Mouse (Mus musculus): ENCODE measurements around the gene Evi2a.

Evi2a gene

DNA sequence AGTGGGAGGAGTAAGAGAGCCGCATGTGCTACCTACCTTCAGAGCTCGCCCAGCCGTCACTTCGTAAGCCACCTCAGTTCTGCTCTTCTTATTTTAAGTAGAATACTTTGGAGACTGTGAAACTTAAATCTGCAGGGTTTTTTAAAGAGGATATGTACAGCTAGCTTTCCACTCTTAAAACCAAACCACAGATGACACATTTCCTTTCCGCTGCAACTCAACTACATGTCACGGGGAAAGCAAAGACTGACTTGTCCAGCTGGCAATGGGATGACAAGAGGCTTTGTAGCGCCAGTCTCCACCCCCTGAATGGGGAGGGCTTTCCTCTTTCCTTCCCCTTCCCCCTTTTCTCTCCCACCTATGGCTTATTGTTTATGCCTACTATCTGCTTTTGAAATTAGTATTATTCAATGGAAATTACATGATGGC is at the start of gene Evi2a, which contains the start of gene Evi2:
TSS of gene Evi2a (minus strand) at position 277 of the 429 bp plus-strand sequence.
TSS of gene Evi2 (minus strand) at position 257 of the 429 bp plus-strand sequence.
- DNase-seq (ENCODE audit: low spot score) = no peak

DNA sequence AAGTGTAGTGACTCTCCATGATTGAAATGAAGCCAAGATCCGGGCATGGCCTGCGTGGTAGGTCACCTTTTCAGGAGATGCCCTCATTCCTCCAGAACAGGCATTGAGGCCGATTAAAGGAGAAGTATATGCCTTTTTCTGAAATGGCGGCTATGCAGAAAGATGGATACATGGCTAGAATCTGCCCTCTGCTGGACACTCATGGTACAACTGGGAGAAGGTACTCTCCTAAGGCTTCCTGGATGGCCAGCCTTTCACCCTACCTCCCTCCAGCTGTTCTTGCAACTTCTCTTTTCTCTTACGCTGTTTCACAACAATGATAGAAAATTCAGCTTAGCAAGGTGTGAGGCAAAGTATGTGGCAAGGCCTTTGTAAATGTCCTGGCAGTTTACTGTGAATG is 47.3 kb upstream of the Evi2a start:
- peak; percentile 79 for DNase-seq (ENCODE audit: low spot score)

DNA sequence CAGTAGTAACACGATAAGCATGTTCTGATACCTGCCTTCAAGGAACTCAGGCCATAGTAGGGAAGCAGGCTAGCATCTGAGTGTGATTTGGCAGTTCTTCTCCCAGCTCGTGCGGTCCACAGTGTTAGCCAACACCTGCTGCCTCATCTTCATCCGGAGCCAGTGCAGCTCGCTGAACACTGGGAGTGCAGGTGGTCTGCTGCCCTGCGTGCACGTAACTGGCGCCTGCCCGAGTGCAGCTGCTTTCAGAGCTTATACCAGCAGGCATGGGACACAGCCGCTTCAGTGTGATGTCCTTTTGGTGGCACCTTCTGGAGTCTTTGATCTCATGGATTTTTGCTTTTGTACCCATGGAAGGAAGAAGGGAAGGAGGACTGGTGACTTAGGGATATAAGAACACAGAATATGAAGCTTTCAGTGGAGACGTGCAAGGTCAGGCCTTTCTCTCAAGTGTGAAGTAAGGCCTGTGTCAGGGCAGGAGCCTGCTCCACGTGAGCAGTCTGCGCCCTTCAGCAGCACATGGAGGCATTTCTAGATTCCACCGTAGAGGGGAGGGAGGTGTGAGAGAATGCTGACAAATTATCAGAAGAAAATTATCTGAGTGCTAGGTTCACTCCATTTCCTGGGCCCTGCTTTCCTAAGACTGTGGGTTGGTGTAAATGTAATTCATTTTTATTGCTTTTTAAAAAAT is 45.1 kb upstream of the Evi2a start:
- no peak for DNase-seq (ENCODE audit: low spot score)

DNA sequence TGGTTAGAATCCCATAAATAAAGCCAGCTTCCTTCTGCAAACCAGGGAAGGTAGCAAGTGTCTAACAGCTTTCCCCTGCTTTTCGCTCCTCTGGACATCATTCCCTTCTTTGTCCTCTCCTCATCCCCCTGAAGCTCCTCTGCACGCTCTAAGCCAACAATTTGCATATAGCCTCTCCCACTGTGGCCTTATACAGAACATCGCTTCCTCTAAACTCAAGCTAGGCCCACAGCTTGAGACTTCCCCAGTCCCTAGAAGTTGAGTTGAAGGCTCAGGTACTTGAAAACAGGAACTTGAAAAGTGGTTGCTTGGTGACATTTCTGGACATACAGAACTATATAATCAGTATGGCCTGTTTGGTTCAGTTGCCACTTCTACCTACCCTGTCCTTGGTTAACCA is 43.4 kb upstream of the Evi2a start:
- DNase-seq (ENCODE audit: low spot score) = no peak

DNA sequence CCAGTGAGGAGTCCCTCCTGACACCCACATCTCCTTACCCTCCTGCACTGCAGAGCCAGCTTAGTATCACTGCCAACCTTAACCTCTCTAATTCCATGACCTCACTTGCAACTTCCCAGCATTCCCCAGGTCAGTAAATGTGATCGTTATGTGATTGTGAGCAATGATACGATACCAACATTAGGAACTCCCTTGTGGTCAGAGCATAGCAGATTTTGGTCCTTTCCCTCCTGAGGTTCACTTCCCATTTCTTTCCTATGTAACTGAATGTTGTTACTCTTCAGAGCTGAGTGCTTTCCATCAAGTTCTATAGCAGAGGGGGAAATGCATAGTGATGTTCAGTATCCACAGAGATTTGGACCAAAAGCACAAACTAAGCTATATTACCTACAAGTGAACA is 39.9 kb upstream of the Evi2a start:
- DNase-seq (ENCODE audit: low spot score) = no peak

DNA sequence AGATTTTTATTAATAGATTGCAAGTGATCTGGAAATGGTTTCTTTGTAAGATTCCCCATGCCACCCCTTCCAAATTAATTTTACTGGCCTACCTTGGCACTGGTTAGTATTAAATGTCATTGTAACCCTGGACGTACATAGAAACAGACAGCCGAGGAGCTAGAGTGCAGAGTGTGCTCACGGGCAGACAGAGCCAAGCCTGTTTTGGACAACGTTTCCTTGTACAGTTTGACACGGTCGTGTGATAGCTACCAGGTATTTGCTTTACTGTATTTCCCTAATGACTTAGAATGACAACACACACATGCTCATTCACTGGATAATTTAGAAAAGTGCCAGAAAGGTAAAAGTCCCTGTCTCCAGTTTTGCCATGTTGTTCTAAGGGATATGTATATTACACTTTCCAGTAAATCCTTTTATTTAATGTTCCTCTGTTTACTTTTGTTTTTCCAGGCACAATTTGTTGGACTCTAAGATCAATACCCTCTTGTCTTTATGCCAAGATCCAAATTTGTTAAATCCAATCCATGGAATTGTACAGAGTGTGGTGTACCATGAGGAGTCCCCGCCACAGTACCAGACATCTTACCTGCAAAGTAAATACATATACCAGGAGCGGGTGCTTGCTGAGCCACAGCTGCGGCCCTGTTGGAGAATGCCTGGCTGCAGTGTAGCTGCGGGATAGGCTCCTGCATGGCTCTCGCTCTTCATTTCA is 37.9 kb upstream of the Evi2a start:
- no peak for DNase-seq (ENCODE audit: low spot score)

DNA sequence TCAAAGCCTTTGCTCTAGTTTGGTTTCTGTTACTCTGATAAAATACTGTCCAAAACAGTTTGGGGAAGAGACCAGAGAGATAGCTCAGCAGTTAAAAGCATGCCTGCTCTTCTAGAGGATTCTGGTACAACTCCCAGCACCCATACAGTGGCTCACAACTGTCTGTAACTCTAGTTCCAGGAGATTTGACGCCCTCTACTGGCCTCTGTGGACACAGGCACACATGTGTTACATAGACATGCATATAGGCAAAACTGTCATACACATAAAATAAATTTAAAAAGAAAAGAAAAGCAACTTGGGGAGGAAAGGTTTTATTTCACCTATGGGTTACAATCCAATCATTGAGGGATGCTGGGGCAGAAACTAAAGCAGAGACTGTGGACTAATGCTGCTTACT is 36.5 kb upstream of the Evi2a start:
- DNase-seq (ENCODE audit: low spot score) = no peak

DNA sequence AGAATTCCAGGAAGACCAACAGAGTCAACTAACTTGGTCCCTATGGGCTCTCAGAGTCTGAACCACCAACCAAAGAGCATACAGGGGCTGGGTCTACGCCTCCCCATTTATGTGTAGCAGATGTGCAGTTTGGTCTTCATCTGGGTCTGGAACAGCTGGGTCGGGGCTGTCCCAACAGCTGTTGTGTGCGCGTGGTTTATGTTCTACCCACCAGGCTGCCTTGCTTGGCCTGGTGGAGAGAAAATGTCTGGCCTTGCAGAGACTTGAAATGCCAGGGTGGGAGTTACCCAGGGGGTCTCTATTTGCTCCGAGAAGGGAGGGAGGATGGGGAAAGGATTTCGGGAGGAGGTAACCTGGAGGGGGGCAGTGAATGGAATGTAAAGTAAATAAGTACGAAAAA is 33.1 kb upstream of the Evi2a start:
- no peak for DNase-seq (ENCODE audit: low spot score)

DNA sequence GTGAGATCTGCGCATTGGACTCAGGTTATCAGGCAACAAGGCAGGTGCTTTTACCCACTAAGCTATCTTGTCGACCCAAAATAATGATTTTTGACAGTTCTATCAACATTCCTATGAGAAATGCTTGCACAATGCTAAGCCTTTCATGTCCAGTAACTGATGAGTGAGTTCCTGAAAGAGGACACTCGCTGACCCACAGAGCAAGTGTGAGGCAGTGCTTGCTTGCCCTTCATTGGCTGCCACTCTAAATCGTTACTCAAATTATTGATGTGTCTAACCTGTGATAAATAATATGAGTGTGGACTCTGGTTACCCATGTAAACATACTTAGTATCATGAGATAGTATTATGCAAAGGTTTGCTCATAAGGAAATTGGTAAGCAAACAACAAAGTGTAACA is 30.1 kb upstream of the Evi2a start:
- no peak for DNase-seq (ENCODE audit: low spot score)

DNA sequence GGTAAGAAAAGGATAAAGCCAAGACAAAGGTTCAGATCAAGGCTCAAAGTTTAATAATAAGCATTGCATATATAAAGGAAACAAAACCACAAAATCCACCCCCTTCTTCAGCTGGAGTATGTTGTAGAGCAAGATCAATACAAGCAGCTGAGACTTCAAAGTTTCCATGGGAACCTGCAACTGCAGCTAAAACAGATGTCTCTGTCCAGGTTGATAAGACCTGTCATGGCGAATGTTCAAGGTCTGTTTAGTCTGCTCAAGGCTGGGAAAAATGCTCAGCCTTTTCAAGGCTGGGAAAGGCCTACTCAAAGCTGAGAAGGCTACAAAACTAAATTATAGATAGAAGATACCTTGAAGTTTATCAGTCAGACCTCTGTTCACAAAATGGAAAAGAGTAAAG is 22.2 kb upstream of the Evi2a start:
- no peak for DNase-seq (ENCODE audit: low spot score)

DNA sequence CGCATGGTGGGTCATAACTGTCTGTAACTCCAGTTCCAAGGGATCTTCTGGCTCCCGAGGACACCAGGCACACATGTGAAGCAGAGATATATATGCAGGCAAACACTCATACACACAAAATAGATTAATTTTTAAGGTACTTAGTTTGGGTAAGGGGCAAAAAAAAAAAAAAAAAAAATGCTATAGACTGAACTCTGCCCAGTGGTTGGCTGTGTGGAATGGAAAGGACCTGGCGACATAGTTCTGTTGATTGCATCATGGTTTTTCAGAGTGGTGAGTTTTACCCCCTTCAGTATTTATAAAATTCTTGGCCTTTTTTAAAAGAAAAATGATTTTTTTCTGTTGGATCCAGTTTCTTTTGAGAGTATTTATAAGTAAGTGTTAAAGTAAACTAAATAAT is 5.9 kb upstream of the Evi2a start:
- no peak for DNase-seq (ENCODE audit: low spot score)

DNA sequence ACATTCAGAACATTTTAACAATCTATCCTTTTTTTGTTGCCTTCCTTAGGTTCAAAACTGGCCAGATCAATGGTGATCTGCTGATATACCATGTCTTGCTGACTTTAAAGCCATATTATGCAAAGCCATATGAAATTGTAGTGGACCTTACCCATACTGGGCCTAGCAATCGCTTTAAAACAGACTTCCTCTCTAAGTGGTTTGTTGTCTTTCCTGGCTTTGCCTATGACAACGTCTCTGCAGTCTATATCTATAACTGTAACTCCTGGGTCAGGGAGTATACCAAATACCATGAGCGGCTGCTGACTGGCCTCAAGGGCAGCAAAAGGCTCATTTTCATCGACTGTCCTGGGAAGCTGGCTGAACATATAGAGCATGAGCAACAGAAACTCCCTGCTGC is 5.1 kb upstream of the Evi2a start:
- no peak for DNase-seq (ENCODE audit: low spot score)

DNA sequence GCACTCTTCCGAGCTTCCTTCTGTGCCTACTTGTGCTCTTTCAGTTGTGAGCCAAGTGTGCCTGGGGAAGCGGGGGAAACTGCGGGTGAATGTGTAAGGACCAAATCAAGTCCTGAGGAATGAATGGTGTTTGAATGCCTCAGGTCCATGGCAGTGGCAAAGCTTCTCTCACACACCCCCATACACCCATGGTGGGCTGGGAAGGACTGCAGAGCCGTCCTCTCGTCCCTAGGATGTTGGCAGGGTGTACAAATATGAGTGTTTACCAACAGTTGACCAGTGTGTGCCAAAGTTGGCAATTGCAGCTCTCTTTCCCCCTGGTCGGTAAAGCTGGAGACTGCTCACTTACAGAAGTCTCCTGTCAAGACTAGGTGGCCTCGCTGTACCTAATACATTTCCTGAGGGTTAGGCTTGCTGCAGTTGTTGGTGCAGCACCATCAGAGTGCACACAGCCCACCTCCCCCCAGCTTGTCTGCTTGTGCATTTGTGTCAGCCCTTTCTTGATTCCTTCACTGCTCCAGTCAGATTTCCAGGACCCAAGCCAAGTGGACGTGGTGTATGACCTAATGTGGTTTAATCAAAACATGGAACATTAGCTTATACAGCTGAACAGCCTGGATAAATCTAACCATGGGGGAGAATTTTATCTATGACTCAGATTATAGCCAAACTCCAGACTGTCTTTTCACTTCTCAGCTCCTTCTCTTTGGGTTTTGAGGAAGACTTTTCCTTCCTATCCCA is 3.7 kb upstream of the Evi2a start:
- no peak for DNase-seq (ENCODE audit: low spot score)

DNA sequence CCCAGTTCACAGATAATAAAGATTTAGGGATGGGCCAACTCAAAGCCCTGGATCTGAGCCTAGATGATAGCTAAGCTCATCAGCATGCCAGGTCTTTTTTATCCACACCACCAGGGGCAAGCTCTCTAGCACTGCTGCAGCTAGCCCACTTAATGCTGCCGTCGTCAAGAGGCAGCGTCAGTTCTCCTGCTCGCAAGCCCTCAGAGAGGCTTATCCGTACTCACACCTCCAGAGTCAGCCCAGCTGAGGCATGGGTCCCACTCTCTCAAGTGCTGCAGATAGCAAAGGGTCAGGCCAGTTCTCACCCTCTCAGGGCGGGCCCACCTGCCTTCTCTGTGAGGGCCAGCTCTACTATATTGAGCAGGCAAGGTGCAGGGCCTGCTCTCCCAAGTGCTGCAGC is 2.9 kb upstream of the Evi2a start:
- no peak for DNase-seq (ENCODE audit: low spot score)

DNA sequence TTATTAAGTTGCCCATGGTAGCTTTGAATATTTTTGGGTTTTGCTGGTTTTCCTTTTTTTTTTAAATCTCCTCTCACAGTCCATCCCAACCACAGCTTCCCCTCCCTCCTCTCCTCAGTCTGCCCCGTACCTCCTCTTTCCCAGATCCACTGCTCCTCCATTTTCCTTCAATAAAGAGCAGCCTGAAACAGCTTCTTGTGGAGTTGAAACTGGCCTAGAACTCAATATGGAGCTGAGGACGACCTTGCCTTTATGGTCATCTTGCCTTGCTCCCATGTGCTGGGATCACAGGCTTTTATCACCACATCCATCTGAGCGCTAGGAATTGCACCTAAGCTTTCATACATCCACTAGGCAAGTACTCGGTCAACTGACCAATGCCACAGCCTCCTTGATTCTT is 1.1 kb upstream of the Evi2a start:
- no peak for DNase-seq (ENCODE audit: low spot score)

DNA sequence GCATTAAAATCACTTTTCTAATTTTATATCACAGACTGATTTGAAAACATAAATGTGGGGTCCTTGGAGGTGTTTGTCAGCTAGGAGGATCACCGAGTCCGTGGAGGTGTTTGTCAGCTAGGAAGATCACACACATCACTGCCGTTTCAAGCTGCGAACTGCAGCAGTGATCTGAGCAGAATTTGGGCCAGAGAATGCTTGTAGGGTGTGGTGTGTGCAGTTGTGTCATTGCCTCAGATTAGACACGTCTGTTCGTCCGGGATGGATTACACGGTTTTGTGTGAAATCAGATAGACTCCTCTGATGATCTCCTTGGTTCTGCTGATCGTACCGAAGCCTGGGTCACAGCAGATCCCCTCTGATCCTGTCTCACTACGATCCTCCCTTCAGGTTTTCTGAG is 365 bp upstream of the Evi2a start:
- DNase-seq (ENCODE audit: low spot score) = no peak

DNA sequence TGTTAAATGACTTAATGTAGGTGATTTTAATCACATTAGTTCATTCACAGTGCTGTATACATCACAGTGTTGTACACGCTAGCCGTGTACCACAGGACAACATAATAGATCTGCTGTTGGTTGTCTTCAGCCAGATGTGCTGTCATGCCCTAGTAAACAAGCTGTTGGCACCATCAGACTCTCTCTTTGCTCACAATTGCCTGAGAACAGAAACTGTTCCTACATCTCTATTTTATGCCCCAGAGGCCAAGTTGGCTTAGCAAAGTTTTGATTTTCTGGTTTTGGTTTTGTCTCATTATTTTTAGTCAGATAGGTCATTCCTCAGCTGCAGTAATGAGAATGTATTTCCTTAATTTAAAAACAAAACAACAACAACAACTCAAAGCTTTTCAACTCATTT is 673 bp downstream of the Evi2a start:
- no peak for DNase-seq (ENCODE audit: low spot score)

DNA sequence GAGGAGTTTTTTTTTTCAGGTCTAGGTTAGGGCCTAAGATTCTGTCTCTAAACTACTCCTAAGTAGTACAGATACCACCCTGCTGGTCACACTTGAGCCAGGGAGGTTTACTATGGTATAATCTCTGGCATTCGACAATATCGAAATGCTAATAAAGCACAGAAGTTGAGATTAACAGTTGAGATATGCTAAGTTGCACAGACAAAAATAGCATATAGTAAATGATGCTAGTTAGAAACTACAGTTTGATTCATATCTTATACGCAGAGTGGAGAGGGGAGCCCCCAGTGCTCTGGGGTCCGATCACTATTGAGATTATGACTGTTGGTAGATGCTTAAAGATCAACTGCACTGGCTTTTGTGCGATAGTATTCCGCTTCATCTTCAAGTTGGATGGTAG is 1.2 kb downstream of the Evi2a start:
- DNase-seq (ENCODE audit: low spot score) = no peak

DNA sequence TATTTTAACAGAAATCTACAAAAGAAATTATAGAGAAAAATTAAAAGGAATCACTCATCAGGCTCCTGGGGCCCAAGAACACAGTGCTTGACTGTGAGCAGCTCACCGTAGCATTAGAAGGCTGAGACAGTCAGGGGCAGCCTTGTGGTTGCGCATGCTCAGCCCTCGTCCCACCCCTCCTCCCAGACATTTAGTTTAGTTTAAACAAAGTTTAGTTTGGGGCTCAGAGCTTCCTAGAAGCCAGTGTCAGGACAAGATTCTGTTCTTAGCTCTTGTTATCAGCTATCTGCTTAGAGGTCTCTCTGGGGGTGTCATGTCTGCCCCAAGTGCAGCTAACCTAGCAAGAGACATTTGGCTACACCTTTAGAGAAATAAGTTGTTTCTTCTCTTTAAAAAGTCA is 1.8 kb downstream of the Evi2a start:
- DNase-seq (ENCODE audit: low spot score) = no peak

DNA sequence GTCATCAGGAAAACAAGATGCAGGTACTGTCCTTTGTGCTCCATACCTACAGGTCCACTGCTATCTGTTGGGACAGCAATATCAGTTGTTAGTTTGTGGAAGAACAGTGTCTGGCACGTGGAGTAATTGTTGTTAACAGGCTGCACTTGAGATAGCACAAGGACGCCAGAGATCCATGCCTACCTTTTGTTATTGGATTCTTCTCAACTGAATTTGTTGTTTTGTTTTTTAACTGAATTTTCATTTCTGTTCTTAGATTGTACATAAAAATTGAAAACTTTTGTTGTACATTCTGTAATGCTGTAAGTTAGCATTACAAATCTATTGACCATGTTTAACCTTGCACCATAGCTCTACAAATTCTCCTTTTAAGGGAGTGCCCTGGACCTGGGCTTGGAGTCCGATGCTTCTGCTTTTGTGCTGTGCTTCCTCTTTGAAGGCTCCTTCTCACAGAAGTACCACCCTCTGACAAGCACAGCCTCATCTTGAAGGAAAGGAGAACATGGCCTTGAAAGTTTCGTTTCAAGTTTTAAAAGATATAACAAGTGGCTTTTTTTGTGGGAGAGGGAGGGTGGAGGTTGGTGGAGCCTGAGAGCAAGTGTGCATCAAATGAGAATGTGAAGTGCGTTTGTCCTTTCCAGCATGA is 2.5 kb downstream of the Evi2a start:
- no peak for DNase-seq (ENCODE audit: low spot score)

DNA sequence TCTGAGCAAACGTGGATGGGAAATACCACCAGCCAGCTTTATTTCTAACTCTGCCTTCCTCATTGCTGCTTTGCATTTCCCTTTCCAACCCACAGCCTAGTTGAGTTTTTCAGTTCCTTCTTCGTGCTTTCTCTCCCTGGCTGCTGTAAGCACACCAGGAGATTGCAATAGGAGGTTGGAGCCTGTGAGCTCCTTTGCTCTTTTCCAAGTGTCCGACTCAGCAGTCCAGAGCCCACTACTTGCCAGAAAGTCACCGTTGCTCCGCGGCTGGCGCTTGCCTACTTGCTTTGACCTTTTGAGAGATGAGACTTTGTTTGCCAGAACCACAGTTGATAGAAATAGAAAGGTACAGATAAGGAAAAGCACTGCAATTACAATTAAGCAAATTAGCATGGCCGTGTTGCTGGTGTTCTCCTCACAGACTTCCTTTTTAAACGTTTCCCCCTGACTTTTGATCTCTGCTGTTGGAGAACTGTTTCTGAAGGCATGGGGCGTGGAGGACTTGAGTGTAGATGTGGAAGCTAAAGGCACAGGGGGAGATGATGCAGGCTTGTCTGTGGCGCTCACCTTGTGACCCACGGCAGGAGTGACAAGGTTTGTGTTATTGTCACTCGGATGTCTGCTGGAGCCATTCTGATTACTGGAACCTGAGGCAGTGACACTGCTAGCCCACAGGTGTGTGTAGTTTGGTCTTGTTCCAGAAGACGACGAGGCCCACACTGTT is 3.2 kb downstream of the Evi2a start:
- no peak for DNase-seq (ENCODE audit: low spot score)

DNA sequence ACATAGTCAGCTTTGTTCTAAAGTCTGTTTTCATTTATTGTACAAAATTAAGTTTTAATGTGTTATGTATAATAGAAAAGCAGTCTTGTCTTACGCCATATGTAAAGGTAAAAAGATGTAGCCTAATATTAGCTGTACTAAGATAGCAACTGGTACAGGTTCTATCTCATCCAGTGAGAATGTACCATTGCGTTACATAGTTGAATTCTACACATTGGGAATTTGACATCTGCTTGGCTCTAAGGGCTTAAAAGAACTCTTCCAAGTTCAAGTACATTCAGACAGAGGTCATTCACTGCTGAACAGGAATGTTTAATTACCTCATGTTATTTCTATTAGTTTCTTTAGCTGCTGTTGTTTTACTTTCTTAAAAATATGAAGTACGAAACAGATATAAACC is 3.9 kb downstream of the Evi2a start:
- no peak for DNase-seq (ENCODE audit: low spot score)

Data from embryo, embryonic 10 days (tissue).